ENCODE assay signal across 8 mouse cellular contexts in genomic region chr14:103345486-103345857, GRCm38 (mm10). TPM values are rescaled to one million over a fixed set of nuclear protein-coding genes. Genes with fewer than 3 reads are reported as not detected.
DNase-seq lines count a peak whose midpoint lies in the region; ATAC-seq and TF ChIP-seq lines count a peak whose summit lies in the region.

No protein-coding gene starts in this region.

- no peak for TF ChIP-seq RAD21 in MEL (IDR thresholded peaks at IDR 0.05; ENCODE audit: low read depth, low read length)

- peak overlapping the region; percentile 84 for H3K9ac ChIP-seq in heart, embryonic 11.5 days (ENCODE audit: low read depth, low read length)
- H3K9ac ChIP-seq in MEL (ENCODE audit: control insufficient read depth, low read depth, low read length, poor library complexity, severe bottlenecking) = peak overlapping the region; percentile 90
- H3K9ac ChIP-seq in forebrain, postnatal 0 days = peak overlapping the region; percentile 83
- peak overlapping the region; percentile 67 for H3K9ac ChIP-seq in limb, embryonic 15.5 days

- TF ChIP-seq EP300 in MEL (IDR thresholded peaks at IDR 0.05; ENCODE audit: low read depth in 1 of 2, low read length in 2 of 2) = no peak

- no peaks in the 10 kb centered on the region for H3K9me3 ChIP-seq in heart, embryonic 11.5 days (replicated peaks; ENCODE audit: control insufficient read depth, low read length)
- H3K9me3 ChIP-seq in MEL (replicated peaks; ENCODE audit: insufficient read depth, low read length) = no peaks in the 10 kb centered on the region
- no peaks in the 10 kb centered on the region for H3K9me3 ChIP-seq in forebrain, postnatal 0 days (ENCODE audit: low read length)
- no peaks in the 10 kb centered on the region for H3K9me3 ChIP-seq in limb, embryonic 15.5 days

- no peak for TF ChIP-seq CTCF in MEL (IDR thresholded peaks at IDR 0.05 in 2 of 3, conservative IDR thresholded peaks at IDR 0.05 in 1 of 3; ENCODE audit: control insufficient read depth in 1 of 3, insufficient read depth in 1 of 3, low read depth in 2 of 3, low read length in 3 of 3, poor library complexity in 1 of 3, severe bottlenecking in 1 of 3)
- no peak for TF ChIP-seq CTCF in forebrain, postnatal 0 days (IDR thresholded peaks at IDR 0.05; ENCODE audit: low read depth)

- H3K27ac ChIP-seq in heart, embryonic 11.5 days (ENCODE audit: low read depth, low read length) = no peak overlapping the region
- no peak overlapping the region for H3K27ac ChIP-seq in MEL (ENCODE audit: control insufficient read depth, low read depth, low read length)
- peak overlapping the region; percentile 97 for H3K27ac ChIP-seq in forebrain, postnatal 0 days (ENCODE audit: low read depth, low read length)
- H3K27ac ChIP-seq in limb, embryonic 15.5 days = peak overlapping the region; percentile 87

- 16% methylated on average over 6 of the region's 6 CpGs for WGBS in heart, embryonic 11.5 days (ENCODE audit: insufficient replicate concordance)
- WGBS in forebrain, postnatal 0 days = 2% methylated on average over 6 of the region's 6 CpGs
- 1% methylated on average over 6 of the region's 6 CpGs for WGBS in limb, embryonic 15.5 days

- peaks cover 24% of the 10 kb centered on the region for H3K79me2 ChIP-seq in MEL (ENCODE audit: control insufficient read depth, insufficient read depth, low read length, poor library complexity)

- H3K4me1 ChIP-seq in heart, embryonic 11.5 days (ENCODE audit: control insufficient read depth, insufficient read depth, low read length) = peaks cover 18% of the 10 kb centered on the region; the same call in 1 of the 2 replicates
- peaks cover 16 to 20% of the 10 kb centered on the region in 2 experiments for H3K4me1 ChIP-seq in MEL (ENCODE audit: control insufficient read depth in 1 of 2, insufficient read depth in 2 of 2, low read length in 2 of 2)
- H3K4me1 ChIP-seq in forebrain, postnatal 0 days (ENCODE audit: insufficient read depth) = peaks cover 20% of the 10 kb centered on the region
- peaks cover 17% of the 10 kb centered on the region for H3K4me1 ChIP-seq in limb, embryonic 15.5 days

- DNase-seq in heart, adult 8-10 months (ENCODE audit: low spot score) = no peak
- no peak for DNase-seq in MEL (ENCODE audit: low read depth, low spot score)
- no peak for DNase-seq in forebrain, postnatal 0 days
- no peak for DNase-seq in thymus, postnatal 36 days
- DNase-seq in cerebellum, adult 11 months = no peak
- DNase-seq in thymus, postnatal 25 days = no peak

- no peaks in the 10 kb centered on the region for H3K36me3 ChIP-seq in heart, embryonic 11.5 days (ENCODE audit: control insufficient read depth, insufficient read depth, low read length)
- H3K36me3 ChIP-seq in MEL (ENCODE audit: control insufficient read depth in 1 of 2, insufficient read depth in 2 of 2, low read length in 2 of 2) = peaks cover 0 to 33% of the 10 kb centered on the region in 2 experiments; a peak in 2 of 4 replicates
- no peaks in the 10 kb centered on the region for H3K36me3 ChIP-seq in forebrain, postnatal 0 days (ENCODE audit: insufficient read depth)
- no peaks in the 10 kb centered on the region for H3K36me3 ChIP-seq in limb, embryonic 15.5 days

- H3K27me3 ChIP-seq in heart, embryonic 11.5 days (ENCODE audit: control insufficient read depth, insufficient read depth, low read length) = no peaks in the 10 kb centered on the region
- H3K27me3 ChIP-seq in MEL (ENCODE audit: control insufficient read depth in 1 of 2, insufficient read depth in 2 of 2, low read length in 2 of 2) = no peaks in the 10 kb centered on the region
- no peaks in the 10 kb centered on the region for H3K27me3 ChIP-seq in forebrain, postnatal 0 days (ENCODE audit: insufficient read depth, low read length)
- no peaks in the 10 kb centered on the region for H3K27me3 ChIP-seq in limb, embryonic 15.5 days

- no peak for TF ChIP-seq POLR2A in MEL (IDR thresholded peaks at IDR 0.05; ENCODE audit: control insufficient read depth in 1 of 2, insufficient read depth in 1 of 2, low read depth in 1 of 2, low read length in 2 of 2, poor library complexity in 1 of 2)

- ATAC-seq in heart, embryonic 11.5 days (replicated peaks; ENCODE audit: insufficient number of reproducible peaks, low FRiP score, low TSS enrichment) = no peak
- ATAC-seq in forebrain, postnatal 0 days = no peak
- ATAC-seq in limb, embryonic 15.5 days (ENCODE audit: insufficient number of reproducible peaks, low FRiP score, low TSS enrichment, low read depth) = no peak

- H3K4me3 ChIP-seq in heart, embryonic 11.5 days (ENCODE audit: low read depth, low read length) = peak overlapping the region; percentile 87
- peak overlapping the region; percentile 55 to 85 for H3K4me3 ChIP-seq in MEL (ENCODE audit: control insufficient read depth in 1 of 2, insufficient read depth in 1 of 2, low read depth in 2 of 2, low read length in 2 of 2)
- peak overlapping the region; percentile 84 for H3K4me3 ChIP-seq in forebrain, postnatal 0 days (ENCODE audit: low read depth, low read length)
- peak overlapping the region; percentile 79 for H3K4me3 ChIP-seq in limb, embryonic 15.5 days

- H3K4me2 ChIP-seq in heart, embryonic 11.5 days = peak overlapping the region; percentile 87
- peak overlapping the region; percentile 52 for H3K4me2 ChIP-seq in forebrain, postnatal 0 days (ENCODE audit: low read depth)
- H3K4me2 ChIP-seq in limb, embryonic 15.5 days = peak overlapping the region; percentile 72

TF ChIP-seq in MEL, 35 proteins besides CTCF, POLR2A, EP300 and RAD21:
- TF ChIP-seq USF2 (IDR thresholded peaks at IDR 0.05; ENCODE audit: borderline replicate concordance in 1 of 2, insufficient read depth in 1 of 2, low read depth in 1 of 2, low read length in 2 of 2) = no peak
TF ChIP-seq in MEL: peak in this region for 0.

RNA-seq across cellular contexts. Expression of gene Mycbp2, which starts 1.1 kb away (rescaled TPM):
- polyA plus RNA-seq in heart, embryonic 11.5 days (2014; fragmentation: Nextera tagmentation; extraction: Ambion mirVana) = 17.2 and 19.1 TPM in 2 replicates
- total RNA-seq in heart, adult 8-10 months (2022) = 10 to 100 TPM; 27.5 to 32.9 (median 32.7) TPM
- 9.1 and 11.8 TPM in 2 replicates for total RNA-seq in MEL (2012; rRNA removed)
- 10 to 100 TPM; 23.4 to 28.0 TPM for polyA plus RNA-seq in MEL (2012; ENCODE audit: insufficient read depth in 1 of 2, insufficient read length in 2 of 2, low read depth in 1 of 2, low replicate concordance in 2 of 2, missing spikeins in 1 of 2)
- total RNA-seq in forebrain, postnatal 0 days (2014; rRNA removed) = 93.1 and 113 TPM in 2 replicates
- polyA plus RNA-seq in forebrain, postnatal 0 days (2015; fragmentation: Nextera tagmentation; extraction: Ambion mirVana) = 35.2 and 49.3 TPM in 2 replicates
- polyA plus RNA-seq in limb, embryonic 15.5 days (2015; fragmentation: Nextera tagmentation; extraction: Ambion mirVana) = 21.5 and 23.6 TPM in 2 replicates

Comparison
In these comparisons a context has a peak if more than half of its experiments do, and no peak if none do; other contexts are left out.
1. H3K27ac ChIP-seq: peak in forebrain, postnatal 0 days (single experiment) and limb, embryonic 15.5 days (single experiment); none in heart, embryonic 11.5 days (single experiment) and MEL (single experiment).
2. Peak in every context shown above with its lines, with median percentiles within 50 percentile points of each other: H3K4me2 ChIP-seq, H3K4me3 ChIP-seq and H3K9ac ChIP-seq.